Mouse (Mus musculus): ENCODE results near the gene Smurf2. TPM values are rescaled to one million over a fixed set of nuclear protein-coding genes. Genes with fewer than 3 reads are reported as not detected.

Gene Smurf2
- total RNA-seq, 4 experiments from 2014 or later, result 26.1 to 32.9 (median 28.6) TPM

- no peak for DNase-seq (ENCODE audit: low spot score in 2 of 2)
Measured at GRCm38 (mm10) chr11:106778589-106779387, 141.7 kb downstream of the Smurf2 start.

DNA sequence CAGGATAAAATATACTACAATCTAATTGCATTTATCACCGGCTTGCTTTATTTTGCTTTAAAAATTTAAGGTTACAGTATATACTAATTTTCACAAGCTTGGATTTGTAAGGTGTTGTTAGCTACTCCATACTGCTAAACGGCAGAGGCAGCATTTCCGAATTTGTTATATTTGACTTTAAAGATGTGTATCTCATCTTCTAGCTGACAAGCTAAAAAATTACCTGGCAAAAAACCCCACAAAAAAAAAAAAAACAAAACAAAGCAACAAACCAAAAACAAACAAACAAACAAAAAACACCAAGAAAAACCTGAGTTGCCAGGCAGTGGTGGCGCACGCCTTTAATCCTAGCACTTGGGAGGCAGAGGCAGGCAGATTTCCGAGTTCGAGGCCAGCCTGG is 142.4 kb downstream of the Smurf2 start:
- no peak for DNase-seq (ENCODE audit: low spot score in 2 of 2)

- no peak for DNase-seq (ENCODE audit: low spot score in 2 of 2)
Measured at GRCm38 (mm10) chr11:106777395-106777794, 143.1 kb downstream of the Smurf2 start.

GRCm38 (mm10) chr11:106776960-106777359 is 143.6 kb downstream of the Smurf2 start:
- DNase-seq (ENCODE audit: low spot score in 2 of 2), result no peak

DNA sequence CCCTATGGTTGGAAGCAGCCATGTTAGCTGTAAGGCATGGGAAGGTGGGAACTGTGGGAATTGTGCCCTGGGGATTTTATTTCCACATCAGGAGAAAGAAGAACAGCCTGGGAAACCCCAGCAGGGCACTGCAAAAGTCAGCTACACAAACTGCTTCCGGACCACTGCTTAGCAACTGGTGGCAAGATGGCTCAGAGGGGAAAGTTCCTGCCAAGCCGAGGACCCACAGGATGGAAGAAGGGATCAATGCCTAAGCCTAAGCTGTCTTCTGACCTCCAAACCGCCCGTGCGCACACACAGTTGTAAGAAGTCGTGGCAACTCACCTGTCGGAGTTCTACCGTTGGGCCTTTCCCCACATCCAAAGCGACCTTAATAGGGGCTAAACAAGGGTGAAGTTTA is 147.5 kb downstream of the Smurf2 start:
- DNase-seq (ENCODE audit: low spot score in 2 of 2), result no peak

GRCm38 (mm10) chr11:106770195-106770974 is 150.1 kb downstream of the Smurf2 start:
- DNase-seq (ENCODE audit: low spot score in 2 of 2), result no peak

Small RNA genes lying within 50 kb of the gene (microRNA-seq; reads per million reads assigned to microRNA genes)
- gene Gm25994, result 0 reads per million in 2 experiments
- 0 to 0.32 reads per million in 2 experiments for gene Gm27322
- 15.3 to 21.0 reads per million in 2 experiments for gene Mir3064

Other genes with a start within 250 kb of the Smurf2 start
- gene Pecam1, start 170.1 kb downstream of the Smurf2 start, total RNA-seq (2022), result 10 to 100 TPM; 16.0 to 21.1 (median 18.0) TPM
- 1 to 10 TPM in 2 of 4 experiments, not detected in 2; 4.9 to 6.2 TPM for gene Milr1, start 169.5 kb downstream of the Smurf2 start, total RNA-seq (2022)
- 1 to 10 TPM; 3.4 to 5.6 (median 3.7) TPM for gene Polg2, start 141.2 kb downstream of the Smurf2 start, total RNA-seq (2022)
- gene Ddx5, start 131.5 kb downstream of the Smurf2 start, total RNA-seq (2022), result 100 to 1,000 TPM; 697 to 742 (median 710) TPM
- 10 to 100 TPM in 3 of 4 experiments, 1 to 10 TPM in 1; 9.1 to 15.6 (median 13.8) TPM for gene Cep95, start 131.5 kb downstream of the Smurf2 start, total RNA-seq (2022)
- 10 to 100 TPM; 17.5 to 23.7 (median 21.7) TPM for gene Kpna2, start 78.8 kb upstream of the Smurf2 start, total RNA-seq (2022)
- 1 to 10 TPM; 2.0 to 4.8 (median 4.7) TPM for gene 1810010H24Rik, start 105.0 kb upstream of the Smurf2 start, total RNA-seq (2022)
- 10 to 100 TPM; 65.3 to 83.4 (median 77.4) TPM for gene Bptf, start 211.4 kb upstream of the Smurf2 start, total RNA-seq (2022)

Measured in layer of hippocampus, adult 8-10 months (tissue).